Mouse (Mus musculus) heart, adult 9 months (tissue): ENCODE measurements at regions not wholly inside any gene's neighbourhood (a gene's known extent, or its start where the extent isn't known, plus 50 kb on each side); places are given as distances from the start of the nearest gene placed in this dataset.

Experiments
- DNase-seq, 2 experiments: peaks; one replicate each; pipeline ENCODE4 v3.0.0; 2022; ENCODE audit warnings: low spot score in 2 of 2

GRCm38 (mm10) chr12:46138646-46139045 lies 680.1 kb downstream of the Nova1 start:
- DNase-seq, result peak; percentile 40 to 68

GRCm38 (mm10) chr12:46125867-46126266 lies 692.9 kb downstream of the Nova1 start:
- DNase-seq, result no peak

GRCm38 (mm10) chr12:46111352-46111751 lies 707.4 kb downstream of the Nova1 start:
- no peak for DNase-seq

GRCm38 (mm10) chr12:46083356-46083755 lies 735.4 kb downstream of the Nova1 start:
- DNase-seq, result no peak

- DNase-seq, result no peak
Observed at GRCm38 (mm10) chr12:46075789-46076217, 742.9 kb downstream of the Nova1 start.

GRCm38 (mm10) chr12:46075355-46075754 lies 743.4 kb downstream of the Nova1 start:
- DNase-seq, result no peak

GRCm38 (mm10) chr12:46066896-46067295 lies 751.8 kb downstream of the Nova1 start:
- no peak for DNase-seq

GRCm38 (mm10) chr12:46040626-46041025 lies 778.1 kb downstream of the Nova1 start:
- no peak for DNase-seq

- DNase-seq, result no peak
Observed at GRCm38 (mm10) chr12:46040216-46040615, 778.5 kb downstream of the Nova1 start.

- DNase-seq, result no peak
Observed at GRCm38 (mm10) chr12:46036540-46037094, 782.1 kb downstream of the Nova1 start.

GRCm38 (mm10) chr12:46025266-46025665 lies 793.5 kb downstream of the Nova1 start:
- no peak for DNase-seq

- DNase-seq, result no peak
Observed at GRCm38 (mm10) chr12:46021546-46021910, 797.2 kb downstream of the Nova1 start.

- DNase-seq, result no peak
Observed at GRCm38 (mm10) chr12:46020835-46021545, 797.7 kb downstream of the Nova1 start.

- no peak for DNase-seq
Observed at GRCm38 (mm10) chr12:45977691-45978414, 840.9 kb downstream of the Nova1 start.

GRCm38 (mm10) chr12:45975780-45976179 lies 842.9 kb downstream of the Nova1 start:
- no peak for DNase-seq

- no peak for DNase-seq
Observed at GRCm38 (mm10) chr12:45970472-45970871, 848.3 kb downstream of the Nova1 start.

- no peak for DNase-seq
Observed at GRCm38 (mm10) chr12:45969881-45970280, 848.8 kb downstream of the Nova1 start.

GRCm38 (mm10) chr12:45946918-45947317 lies 871.8 kb downstream of the Nova1 start:
- DNase-seq, result no peak

GRCm38 (mm10) chr12:45944464-45944863 lies 870.0 kb upstream of the Stxbp6 start:
- DNase-seq, result no peak

GRCm38 (mm10) chr12:45942402-45942801 lies 867.9 kb upstream of the Stxbp6 start:
- no peak for DNase-seq

- DNase-seq, result no peak
Observed at GRCm38 (mm10) chr12:45933388-45933787, 858.9 kb upstream of the Stxbp6 start.

GRCm38 (mm10) chr12:45932251-45932650 lies 857.7 kb upstream of the Stxbp6 start:
- no peak for DNase-seq

GRCm38 (mm10) chr12:45929760-45930150 lies 855.2 kb upstream of the Stxbp6 start:
- DNase-seq, result no peak
